Mouse (Mus musculus): ENCODE measurements around the gene March1. TPM values are rescaled to one million over a fixed set of nuclear protein-coding genes. Genes with fewer than 3 reads are reported as not detected.

Gene March1
- polyA plus RNA-seq, 1 experiment from 2014 or later = 0.50 TPM

DNA sequence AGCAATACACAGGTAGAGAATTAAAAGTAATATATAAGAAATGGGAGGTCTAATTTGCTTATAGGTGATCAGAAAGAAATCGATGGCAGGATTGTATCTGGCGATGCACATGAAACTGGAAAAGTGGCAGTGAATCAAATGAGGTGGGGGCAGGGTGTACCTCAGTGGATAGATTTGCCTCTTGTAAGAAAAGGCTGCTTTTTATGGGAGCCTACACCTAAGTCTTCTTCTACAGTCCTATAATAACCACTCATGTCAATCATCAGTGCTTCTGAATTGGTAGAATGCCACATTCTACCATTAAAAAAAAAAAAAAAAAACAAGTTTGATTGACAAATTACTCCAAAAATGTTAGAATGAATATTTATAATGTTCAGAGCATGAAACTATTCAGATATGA, 567.5 kb downstream of the March1 start:
- Histone ChIP-seq H3K4me1 (replicated peaks; ENCODE audit: control insufficient read depth, insufficient read depth) (no peaks in the 10 kb centered on the region), H3K9me3 (ENCODE audit: control insufficient read depth, low read length) (no peaks in the 10 kb centered on the region), H3K4me2 (replicated peaks; ENCODE audit: low read depth) (no peak overlapping the region), H3K9ac (ENCODE audit: low read length) (no peak overlapping the region), H3K36me3 (ENCODE audit: control insufficient read depth, insufficient read depth, low read length) (no peaks in the 10 kb centered on the region), H3K27ac (replicated peaks) (no peak overlapping the region), H3K4me3 (ENCODE audit: low read depth, low read length) (no peak overlapping the region), H3K27me3 (ENCODE audit: control insufficient read depth, insufficient read depth, low read length) (no peaks in the 10 kb centered on the region)
- ATAC-seq (ENCODE audit: low FRiP score, low TSS enrichment) (no peak), DNase-seq (ENCODE audit: low spot score) (no peak)
- 87% methylated on average over 2 of the region's 2 CpGs for WGBS
- TF ChIP-seq CTCF (IDR thresholded peaks at IDR 0.05; ENCODE audit: low read depth) = no peak
- TF ChIP-seq EP300 (optimal IDR thresholded peaks at IDR 0.05) = no peak

DNA sequence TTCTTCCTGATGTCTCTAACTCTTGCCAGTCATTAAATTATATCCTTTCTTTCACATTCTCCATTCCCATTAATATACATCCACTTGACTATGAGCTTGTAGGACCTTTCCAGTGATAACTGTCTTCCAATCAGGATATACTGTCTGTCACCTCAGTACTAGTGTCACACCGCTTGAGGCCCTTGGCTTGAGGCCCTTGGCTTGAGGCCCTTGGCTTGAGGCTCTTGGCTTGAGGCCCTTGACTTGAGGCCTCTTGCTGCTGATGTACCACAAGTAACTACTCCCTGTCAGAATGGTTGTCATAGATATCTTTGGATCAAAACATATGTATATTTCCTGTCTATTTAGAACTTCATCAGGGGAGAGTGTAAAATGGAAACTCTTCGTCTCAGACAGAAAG, 576.7 kb downstream of the March1 start:
- Histone ChIP-seq H3K36me3 (ENCODE audit: control insufficient read depth, insufficient read depth, low read length) (no peaks in the 10 kb centered on the region), H3K9me3 (ENCODE audit: control insufficient read depth, low read length) (no peaks in the 10 kb centered on the region), H3K4me1 (replicated peaks; ENCODE audit: control insufficient read depth, insufficient read depth) (no peaks in the 10 kb centered on the region), H3K9ac (ENCODE audit: low read length) (no peak overlapping the region), H3K27ac (replicated peaks) (no peak overlapping the region), H3K27me3 (ENCODE audit: control insufficient read depth, insufficient read depth, low read length) (no peaks in the 10 kb centered on the region), H3K4me3 (ENCODE audit: low read depth, low read length) (no peak overlapping the region), H3K4me2 (replicated peaks; ENCODE audit: low read depth) (no peak overlapping the region)
- ATAC-seq (ENCODE audit: low FRiP score, low TSS enrichment) = no peak
- TF ChIP-seq CTCF (IDR thresholded peaks at IDR 0.05; ENCODE audit: low read depth) (no peak), EP300 (optimal IDR thresholded peaks at IDR 0.05) (no peak)
- WGBS = 78% methylated on average over 2 of the region's 2 CpGs
- no peak for DNase-seq (ENCODE audit: low spot score)

DNA sequence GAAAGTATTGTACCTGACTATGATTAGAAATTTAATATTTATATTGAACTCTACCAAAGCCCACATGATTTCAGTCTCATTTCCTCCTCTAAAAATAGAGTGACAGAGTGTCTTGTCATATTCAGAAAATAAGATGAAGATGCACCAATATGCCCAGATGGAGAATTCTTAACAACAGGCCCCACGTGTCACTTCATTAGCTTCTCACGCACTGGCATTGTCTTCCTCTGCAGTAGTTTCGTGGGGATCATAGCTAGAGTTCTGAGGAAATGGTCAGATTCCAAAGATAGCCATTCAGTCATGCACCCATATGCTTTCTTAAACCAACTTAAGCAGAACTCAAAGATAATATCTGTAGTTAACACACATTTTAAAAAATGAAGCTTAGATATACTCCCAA, 582.5 kb downstream of the March1 start:
- no peak for TF ChIP-seq CTCF (IDR thresholded peaks at IDR 0.05; ENCODE audit: low read depth)
- no peak for TF ChIP-seq EP300 (optimal IDR thresholded peaks at IDR 0.05)
- H3K36me3 ChIP-seq (ENCODE audit: control insufficient read depth, insufficient read depth, low read length) = no peaks in the 10 kb centered on the region
- 80% methylated on average over 3 of the region's 3 CpGs for WGBS
- no peak for ATAC-seq (ENCODE audit: low FRiP score, low TSS enrichment)
- DNase-seq (ENCODE audit: low spot score) = no peak
- H3K9ac ChIP-seq (ENCODE audit: low read length) = no peak overlapping the region
- no peaks in the 10 kb centered on the region for H3K27me3 ChIP-seq (ENCODE audit: control insufficient read depth, insufficient read depth, low read length)
- no peak overlapping the region for H3K4me3 ChIP-seq (ENCODE audit: low read depth, low read length)
- no peak overlapping the region for H3K27ac ChIP-seq (replicated peaks)
- no peak overlapping the region for H3K4me2 ChIP-seq (replicated peaks; ENCODE audit: low read depth)
- no peaks in the 10 kb centered on the region for H3K9me3 ChIP-seq (ENCODE audit: control insufficient read depth, low read length)
- H3K4me1 ChIP-seq (replicated peaks; ENCODE audit: control insufficient read depth, insufficient read depth) = no peaks in the 10 kb centered on the region

DNA sequence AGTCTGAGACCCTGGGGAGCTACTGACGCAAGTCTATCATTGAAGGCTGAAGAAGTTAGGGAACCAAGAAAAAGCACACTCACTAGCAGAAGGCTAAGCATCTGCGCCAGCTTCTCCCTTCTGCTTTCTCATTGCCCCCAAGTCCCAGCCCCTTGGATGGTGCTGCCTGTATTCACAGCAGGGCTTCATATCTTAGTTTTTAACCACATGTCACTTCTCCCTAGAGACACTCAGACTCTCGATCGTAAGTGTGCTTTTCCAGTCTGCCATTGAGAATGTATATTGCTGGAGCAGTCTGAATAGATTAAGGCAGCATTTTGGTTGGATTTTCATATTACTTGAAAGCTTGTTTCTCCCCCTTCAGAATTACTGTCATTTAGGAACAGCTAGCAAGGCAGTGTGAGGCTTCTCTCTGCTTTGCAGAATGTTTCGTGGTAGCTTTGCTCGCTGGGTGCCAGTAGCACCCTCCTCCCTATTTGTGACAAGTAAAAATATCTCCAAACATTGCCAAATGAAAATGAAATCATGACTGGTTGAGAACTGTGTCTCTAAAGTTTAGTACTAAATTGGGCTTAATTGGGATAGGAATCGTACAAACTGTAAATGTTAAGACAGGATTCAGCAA, 586.2 kb downstream of the March1 start:
- Histone ChIP-seq H3K9me3 (ENCODE audit: control insufficient read depth, low read length) (no peaks in the 10 kb centered on the region), H3K4me2 (replicated peaks; ENCODE audit: low read depth) (no peak overlapping the region), H3K27me3 (ENCODE audit: control insufficient read depth, insufficient read depth, low read length) (no peaks in the 10 kb centered on the region), H3K9ac (ENCODE audit: low read length) (no peak overlapping the region), H3K4me1 (replicated peaks; ENCODE audit: control insufficient read depth, insufficient read depth) (no peaks in the 10 kb centered on the region), H3K27ac (replicated peaks) (no peak overlapping the region), H3K36me3 (ENCODE audit: control insufficient read depth, insufficient read depth, low read length) (no peaks in the 10 kb centered on the region), H3K4me3 (ENCODE audit: low read depth, low read length) (no peak overlapping the region)
- WGBS = 93% methylated on average over 7 of the region's 7 CpGs
- DNase-seq (ENCODE audit: low spot score) (no peak), ATAC-seq (ENCODE audit: low FRiP score, low TSS enrichment) (no peak)
- TF ChIP-seq CTCF (IDR thresholded peaks at IDR 0.05; ENCODE audit: low read depth) = no peak
- TF ChIP-seq EP300 (optimal IDR thresholded peaks at IDR 0.05) = no peak

DNA sequence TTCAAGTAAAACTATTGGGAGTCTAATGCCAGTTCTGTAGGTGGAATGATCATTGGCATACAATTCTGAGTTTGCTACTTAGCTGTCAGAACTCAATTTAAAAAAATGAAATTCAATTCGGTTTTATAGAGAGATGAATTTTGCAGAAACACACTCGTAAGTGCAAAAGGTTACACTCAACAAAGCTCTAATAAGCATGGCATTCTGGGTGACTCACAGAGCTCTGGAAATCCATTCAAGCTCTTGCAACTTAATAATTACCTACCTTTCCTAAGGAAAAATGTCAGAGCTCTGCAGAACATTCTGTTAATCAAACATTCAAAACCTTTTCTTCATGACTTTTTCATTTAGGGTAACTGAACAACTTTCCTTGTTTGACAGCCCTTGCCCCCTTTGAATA, 591.9 kb downstream of the March1 start:
- Histone ChIP-seq H3K27me3 (ENCODE audit: control insufficient read depth, insufficient read depth, low read length) (no peaks in the 10 kb centered on the region), H3K9ac (ENCODE audit: low read length) (no peak overlapping the region), H3K4me1 (replicated peaks; ENCODE audit: control insufficient read depth, insufficient read depth) (no peaks in the 10 kb centered on the region), H3K27ac (replicated peaks) (no peak overlapping the region), H3K36me3 (ENCODE audit: control insufficient read depth, insufficient read depth, low read length) (no peaks in the 10 kb centered on the region), H3K4me2 (replicated peaks; ENCODE audit: low read depth) (no peak overlapping the region), H3K9me3 (ENCODE audit: control insufficient read depth, low read length) (no peaks in the 10 kb centered on the region), H3K4me3 (ENCODE audit: low read depth, low read length) (no peak overlapping the region)
- 49% methylated on average over 2 of the region's 2 CpGs for WGBS
- ATAC-seq (ENCODE audit: low FRiP score, low TSS enrichment) (no peak), DNase-seq (ENCODE audit: low spot score) (no peak)
- no peak for TF ChIP-seq CTCF (IDR thresholded peaks at IDR 0.05; ENCODE audit: low read depth)
- no peak for TF ChIP-seq EP300 (optimal IDR thresholded peaks at IDR 0.05)

DNA sequence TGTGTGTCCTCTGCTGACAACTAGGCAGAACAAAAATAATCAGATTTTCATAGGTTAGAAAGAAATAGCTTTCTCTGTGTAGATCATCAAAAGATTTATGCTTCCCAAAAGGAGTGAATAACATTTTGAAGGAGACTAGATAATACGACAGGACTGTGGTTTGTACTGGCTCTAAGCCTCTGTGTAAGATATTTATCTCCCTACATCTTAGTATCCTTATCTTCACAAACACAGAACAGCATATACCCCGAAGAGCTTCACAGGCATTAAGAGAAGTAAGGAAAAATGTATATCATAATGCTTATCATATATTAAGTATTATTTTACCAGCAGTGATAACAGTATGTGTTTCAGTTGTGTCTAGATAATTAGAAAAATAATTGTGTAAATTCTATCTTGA, 592.6 kb downstream of the March1 start:
- no peaks in the 10 kb centered on the region for H3K27me3 ChIP-seq (ENCODE audit: control insufficient read depth, insufficient read depth, low read length)
- H3K4me2 ChIP-seq (replicated peaks; ENCODE audit: low read depth) = no peak overlapping the region
- WGBS = 69% methylated on average over 2 of the region's 2 CpGs
- no peaks in the 10 kb centered on the region for H3K36me3 ChIP-seq (ENCODE audit: control insufficient read depth, insufficient read depth, low read length)
- H3K9ac ChIP-seq (ENCODE audit: low read length) = no peak overlapping the region
- no peaks in the 10 kb centered on the region for H3K4me1 ChIP-seq (replicated peaks; ENCODE audit: control insufficient read depth, insufficient read depth)
- H3K9me3 ChIP-seq (ENCODE audit: control insufficient read depth, low read length) = no peaks in the 10 kb centered on the region
- TF ChIP-seq EP300 (optimal IDR thresholded peaks at IDR 0.05) (no peak), CTCF (IDR thresholded peaks at IDR 0.05; ENCODE audit: low read depth) (no peak)
- H3K27ac ChIP-seq (replicated peaks) = no peak overlapping the region
- ATAC-seq (ENCODE audit: low FRiP score, low TSS enrichment) = no peak
- DNase-seq (ENCODE audit: low spot score) = no peak
- H3K4me3 ChIP-seq (ENCODE audit: low read depth, low read length) = no peak overlapping the region
